Mouse (Mus musculus) myocyte (in vitro differentiated cells): ENCODE measurements around the gene Rnf6.
A peak's percentile ranks its signal among the peaks of the same experiment; 100 is the strongest.

Source experiments
- CEBPB ChIP-seq: IDR thresholded peaks from 2 replicates; pipeline ENCODE4 v1.6.1; 2011; ENCODE audit warnings: mild to moderate bottlenecking, moderate library complexity; ENCODE audit not compliant: poor library complexity, insufficient read depth, severe bottlenecking
- MAX ChIP-seq: IDR thresholded peaks from one replicate; pipeline ENCODE4 v1.6.1; 2011; ENCODE audit warnings: low read depth, mild to moderate bottlenecking, control low read depth
- POLR2A ChIP-seq: IDR thresholded peaks from one replicate; pipeline ENCODE4 v1.6.1; 2011; ENCODE audit warnings: low read depth, mild to moderate bottlenecking, control low read depth, moderate library complexity; ENCODE audit not compliant: insufficient read length
- POLR2AphosphoS2 ChIP-seq: IDR thresholded peaks from one replicate; pipeline ENCODE4 v1.6.1; 2011; ENCODE audit warnings: low read depth, control low read depth; ENCODE audit not compliant: insufficient read length
- REST ChIP-seq: IDR thresholded peaks from one replicate; pipeline ENCODE4 v1.6.1; 2011; ENCODE audit warnings: mild to moderate bottlenecking, control low read depth, moderate library complexity; ENCODE audit not compliant: insufficient read depth, insufficient read length
- USF1 ChIP-seq: IDR thresholded peaks from one replicate; pipeline ENCODE4 v1.6.1; 2011; ENCODE audit warnings: low read depth, mild to moderate bottlenecking, control low read depth, moderate library complexity

GRCm38 (mm10) chr5:146220879-146221714 is at the start of gene Rnf6:
- TF ChIP-seq POLR2A (peak; percentile 70), USF1 (no peak), CEBPB (no peak), REST (no peak), POLR2AphosphoS2 (peak; percentile 64), MAX (no peak)
